Mouse (Mus musculus) E14TG2a.4 (cell line): ENCODE results near the gene Smarcal1.

Experiments
- CTCF ChIP-seq: conservative IDR thresholded peaks from 2 replicates; pipeline ENCODE4 v1.5.1; 2014; ENCODE audit warnings: low read length
- NANOG ChIP-seq: IDR thresholded peaks from 2 replicates; pipeline ENCODE4 v1.6.1; 2014; ENCODE audit warnings: borderline replicate concordance, low read length, mixed read lengths
- POU5F1 ChIP-seq: IDR thresholded peaks from 2 replicates; pipeline ENCODE4 v1.6.1; 2014; ENCODE audit warnings: low read length, borderline replicate concordance

DNA sequence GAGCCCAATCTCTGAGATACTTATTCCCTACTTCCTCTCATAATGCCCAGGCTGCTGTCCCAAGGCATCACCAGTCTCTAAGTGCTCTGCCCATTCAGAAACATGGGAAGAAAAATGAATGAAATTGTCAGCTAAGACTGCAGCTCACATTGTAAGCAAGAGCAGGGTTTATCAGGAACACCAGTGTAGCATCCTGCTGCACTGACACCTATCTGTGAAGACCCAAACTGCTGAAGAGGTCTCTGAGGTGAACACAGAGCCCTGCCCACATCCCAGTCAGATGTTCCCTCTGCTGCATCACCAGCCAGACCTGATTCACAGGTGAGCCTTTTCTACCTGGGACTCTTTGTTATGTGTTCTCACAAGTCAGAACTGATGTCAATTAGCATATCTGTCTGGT, 49.6 kb upstream of the Smarcal1 start:
- TF ChIP-seq CTCF (no peak), NANOG (no peak), POU5F1 (no peak)
